Mouse (Mus musculus) cortical plate, adult 2 months (tissue): ENCODE measurements at regions not wholly inside any gene's neighbourhood (a gene's known extent, or its start where the extent isn't known, plus 50 kb on each side); places are given as distances from the start of the nearest gene placed in this dataset.

Experiments
- CTCF ChIP-seq: fragments of 200-500 bp; IDR thresholded peaks from 2 replicates; pipeline ENCODE4 v1.5.1; 2011; ENCODE audit warnings: mild to moderate bottlenecking, control low read depth, low read length; ENCODE audit not compliant: insufficient read depth; ENCODE audit errors: extremely low read depth
- POLR2A ChIP-seq: fragments of 200-500 bp; IDR thresholded peaks from 2 replicates; pipeline ENCODE4 v1.6.1; 2011; ENCODE audit warnings: mild to moderate bottlenecking, low read length, control low read depth; ENCODE audit not compliant: insufficient read depth; ENCODE audit errors: extremely low read depth

DNA sequence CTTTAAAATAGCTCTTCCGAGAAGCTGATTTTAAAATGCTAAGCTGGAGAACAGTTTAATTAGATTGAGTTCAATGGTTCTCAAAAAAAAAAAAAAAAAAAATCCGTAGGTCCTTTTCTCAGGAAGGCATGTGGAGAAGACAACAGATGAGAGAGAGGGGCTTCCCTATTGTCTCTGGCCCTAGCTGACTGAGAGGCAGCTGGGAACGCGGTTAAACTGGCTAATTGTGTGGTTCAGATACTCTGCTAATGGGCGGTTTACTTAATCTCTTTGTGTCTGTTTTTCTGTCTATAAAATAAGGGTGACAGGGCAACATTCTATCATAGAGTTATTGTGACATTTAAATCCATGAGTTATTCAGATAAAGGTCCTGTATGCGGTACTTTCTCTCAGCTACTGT, 101.1 kb upstream of the Fam92a start:
- TF ChIP-seq POLR2A (no peak), CTCF (no peak)
